Mouse (Mus musculus) splenic B cell, adult 2 months (primary cell): Measurements from ENCODE around the gene Cypt14.
"Not testable (repeated sequence)": the region's sequence is repeated elsewhere in the genome, so short reads cannot be mapped to it uniquely, and the experiment has no call there.

ENCODE experiments used
- DNase-seq: peaks from one replicate; pipeline ENCODE4 v3.0.0-alpha.2; 2011; ENCODE audit warnings: low read depth, low spot score
- H3K27me3 ChIP-seq: 2 replicates; pipeline ENCODE4 v1.6.1; 2012; ENCODE audit warnings: mild to moderate bottlenecking, low read length, moderate library complexity, mixed read lengths; ENCODE audit not compliant: control insufficient read depth, poor library complexity, insufficient read depth, severe bottlenecking
- H3K36me3 ChIP-seq: 2 replicates; pipeline ENCODE4 v1.6.1; 2012; ENCODE audit warnings: mild to moderate bottlenecking, low read length, moderate library complexity, mixed read lengths; ENCODE audit not compliant: control insufficient read depth, poor library complexity, insufficient read depth, severe bottlenecking

Gene Cypt14

GRCm38 (mm10) chrX:39863504-39863903 is at the start of gene Cypt14:
Cypt14 (minus strand) TSS chrX:39863604.
- H3K36me3 ChIP-seq, DNase-seq, H3K27me3 ChIP-seq: not testable (repeated sequence)
